Comparison of ENCODE assay signal across 19 mouse cellular contexts in the genomic region with DNA sequence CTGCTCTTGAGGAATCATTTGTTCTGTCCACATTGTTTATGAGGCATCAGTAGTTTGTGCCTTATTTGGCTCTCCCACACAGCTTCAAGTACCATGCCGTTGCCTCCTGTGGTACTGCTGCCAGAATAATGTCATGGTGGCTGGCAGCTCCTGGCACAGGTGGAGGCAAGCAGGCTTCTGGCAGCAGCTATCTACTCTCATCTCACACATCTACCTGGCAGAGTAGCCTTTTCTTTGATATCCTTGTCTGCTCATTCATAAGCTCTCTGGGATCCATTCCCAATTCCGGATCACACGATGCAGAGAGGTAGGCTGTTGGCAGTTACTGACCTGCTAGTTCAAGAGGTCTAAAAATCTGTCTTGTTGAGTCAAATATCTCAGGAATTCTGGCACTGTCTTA.
DNase-seq lines count a peak whose midpoint lies in the region; ATAC-seq and TF ChIP-seq lines count a peak whose summit lies in the region.
"Had no signal": no experiment of that assay in that cellular context is flagged by ENCODE, and none has a peak within 500 bp of the region (broad histone marks: within the 10 kb centered on the region; RNA-seq: fewer than 3 reads in every experiment).

No protein-coding gene starts in this region.

- DNase-seq in hindbrain, postnatal 0 days (ENCODE audit: low spot score): peak; percentile 31
- peak; percentile 16 for DNase-seq in cerebellum, adult 11-12 months
- peak; percentile 86 to 88 for DNase-seq in cerebellum, postnatal 10 days
- DNase-seq in thymus, postnatal 10 days (ENCODE audit: low spot score in 2 of 2): no peak
- no peak for DNase-seq in right cerebral cortex, postnatal 25 days
- no peak for DNase-seq in ovary, postnatal 36 days (ENCODE audit: low spot score)
- DNase-seq: gastrocnemius, postnatal 36 days; heart, postnatal 4 days; kidney, adult 18-20 months had no signal

- WGBS in hindbrain, postnatal 0 days: 73% methylated on average over 3 of the region's 3 CpGs
- 90% methylated on average over 3 of the region's 3 CpGs for WGBS in hindbrain, embryonic 12.5 days

- peak; percentile 63 for ATAC-seq in hindbrain, postnatal 0 days
- no peak for ATAC-seq in hindbrain, embryonic 12.5 days (ENCODE audit: low FRiP score)
- ATAC-seq: forebrain, embryonic 13.5 days; midbrain, embryonic 16.5 days; Patski had no signal

- H3K4me3 ChIP-seq in hindbrain, postnatal 0 days (ENCODE audit: low read length): no peak overlapping the region
- no peak overlapping the region for H3K4me3 ChIP-seq in hindbrain, embryonic 12.5 days
- H3K4me3 ChIP-seq: forebrain, embryonic 13.5 days; left cerebral cortex, adult 2 months; neural tube, embryonic 15.5 days had no signal

- H3K4me2 ChIP-seq in hindbrain, postnatal 0 days (ENCODE audit: low read depth, low read length): no peak overlapping the region
- H3K4me2 ChIP-seq in hindbrain, embryonic 12.5 days (replicated peaks): no peak overlapping the region
- H3K4me2 ChIP-seq: forebrain, embryonic 13.5 days; neural tube, embryonic 15.5 days had no signal

- H3K9ac ChIP-seq in hindbrain, postnatal 0 days (replicated peaks; ENCODE audit: low read length): no peak overlapping the region
- no peak overlapping the region for H3K9ac ChIP-seq in hindbrain, embryonic 12.5 days
- H3K9ac ChIP-seq: forebrain, embryonic 13.5 days; neural tube, embryonic 15.5 days had no signal

- no peaks in the 10 kb centered on the region for H3K36me3 ChIP-seq in hindbrain, postnatal 0 days (ENCODE audit: insufficient read depth, low read length)
- no peaks in the 10 kb centered on the region for H3K36me3 ChIP-seq in hindbrain, embryonic 12.5 days
- H3K36me3 ChIP-seq: G1E; neural tube, embryonic 15.5 days had no signal

- no peak for TF ChIP-seq CTCF in hindbrain, postnatal 0 days (IDR thresholded peaks at IDR 0.05; ENCODE audit: low read depth)

- no peaks in the 10 kb centered on the region for H3K27me3 ChIP-seq in hindbrain, postnatal 0 days (ENCODE audit: insufficient read depth, low read length)
- H3K27me3 ChIP-seq in hindbrain, embryonic 12.5 days: no peaks in the 10 kb centered on the region
- H3K27me3 ChIP-seq: CH12.LX; forebrain, embryonic 13.5 days; neural tube, embryonic 15.5 days; Patski had no signal

- no peak overlapping the region for H3K27ac ChIP-seq in hindbrain, postnatal 0 days
- H3K27ac ChIP-seq in hindbrain, embryonic 12.5 days: no peak overlapping the region
- H3K27ac ChIP-seq: forebrain, embryonic 13.5 days; kidney, postnatal 0 days; left cerebral cortex, adult 2 months; macrophage; neural tube, embryonic 15.5 days had no signal

- H3K4me1 ChIP-seq in hindbrain, postnatal 0 days (ENCODE audit: insufficient read depth, low read length): no peaks in the 10 kb centered on the region
- no peaks in the 10 kb centered on the region for H3K4me1 ChIP-seq in hindbrain, embryonic 12.5 days
- H3K4me1 ChIP-seq: forebrain, embryonic 13.5 days; neural tube, embryonic 15.5 days had no signal

- H3K9me3 ChIP-seq in hindbrain, postnatal 0 days (ENCODE audit: low read length): no peaks in the 10 kb centered on the region
- no peaks in the 10 kb centered on the region for H3K9me3 ChIP-seq in hindbrain, embryonic 12.5 days (replicated peaks)
- H3K9me3 ChIP-seq: forebrain, embryonic 13.5 days; neural tube, embryonic 15.5 days had no signal

Comparison
In these comparisons a context has a peak if more than half of its experiments do, and no peak if none do; other contexts are left out.
1. DNase-seq: peak in hindbrain, postnatal 0 days (single experiment), cerebellum, adult 11-12 months (single experiment) and cerebellum, postnatal 10 days (2 of 2); none in thymus, postnatal 10 days (0 of 2), right cerebral cortex, postnatal 25 days (single experiment) and ovary, postnatal 36 days (single experiment).